Mouse (Mus musculus) C2C12 (cell line): Measurements from ENCODE around the gene Gpr162. TPM values are rescaled to one million over a fixed set of nuclear protein-coding genes. Genes with fewer than 3 reads are reported as not detected.

Experiments
- H3K27me3 ChIP-seq: one replicate; pipeline ENCODE4 v1.6.1; 2011; ENCODE audit not compliant: control insufficient read depth, insufficient read depth, insufficient read length
- H3K36me3 ChIP-seq: one replicate; pipeline ENCODE4 v1.6.1; 2011; ENCODE audit not compliant: control insufficient read depth, insufficient read depth
- H3K4me3 ChIP-seq: one replicate; pipeline ENCODE4 v1.5.1; 2011; ENCODE audit warnings: mild to moderate bottlenecking, control low read depth; ENCODE audit not compliant: poor library complexity, insufficient read depth, severe bottlenecking
- H3K79me2 ChIP-seq: one replicate; pipeline ENCODE4 v1.6.1; 2011; ENCODE audit not compliant: control insufficient read depth, insufficient read depth
- H3K79me3 ChIP-seq: one replicate; pipeline ENCODE4 v1.6.1; 2011; ENCODE audit warnings: low read depth, control low read depth
- H3ac ChIP-seq: one replicate; pipeline ENCODE3; 2011; ENCODE audit warnings: low read depth; ENCODE audit not compliant: control insufficient read depth, insufficient read length
- CTCF ChIP-seq: IDR thresholded peaks from one replicate; pipeline ENCODE4 v1.5.1; 2011; ENCODE audit not compliant: control insufficient read depth, insufficient read depth, insufficient read length
- FOSL1 ChIP-seq: IDR thresholded peaks from one replicate; pipeline ENCODE4 v1.8.0; 2011; ENCODE audit warnings: mild to moderate bottlenecking, low read length; ENCODE audit not compliant: poor library complexity, insufficient read depth, severe bottlenecking
- MAX ChIP-seq: IDR thresholded peaks from one replicate; pipeline ENCODE4 v1.6.1; 2011; ENCODE audit warnings: mild to moderate bottlenecking, control low read depth
- polyA plus RNA-seq: library from polyadenylated mRNA; unstranded; fragments of >200 nt; fragmentation: generic; extraction: Trizol; gene quantifications from one replicate; pipeline ENCODE4 v1.2.1, GENCODE M21; 2012; ENCODE audit warnings: missing spikeins

Gpr162 gene
- polyA plus RNA-seq, 1 experiment: 0.05 TPM

DNA sequence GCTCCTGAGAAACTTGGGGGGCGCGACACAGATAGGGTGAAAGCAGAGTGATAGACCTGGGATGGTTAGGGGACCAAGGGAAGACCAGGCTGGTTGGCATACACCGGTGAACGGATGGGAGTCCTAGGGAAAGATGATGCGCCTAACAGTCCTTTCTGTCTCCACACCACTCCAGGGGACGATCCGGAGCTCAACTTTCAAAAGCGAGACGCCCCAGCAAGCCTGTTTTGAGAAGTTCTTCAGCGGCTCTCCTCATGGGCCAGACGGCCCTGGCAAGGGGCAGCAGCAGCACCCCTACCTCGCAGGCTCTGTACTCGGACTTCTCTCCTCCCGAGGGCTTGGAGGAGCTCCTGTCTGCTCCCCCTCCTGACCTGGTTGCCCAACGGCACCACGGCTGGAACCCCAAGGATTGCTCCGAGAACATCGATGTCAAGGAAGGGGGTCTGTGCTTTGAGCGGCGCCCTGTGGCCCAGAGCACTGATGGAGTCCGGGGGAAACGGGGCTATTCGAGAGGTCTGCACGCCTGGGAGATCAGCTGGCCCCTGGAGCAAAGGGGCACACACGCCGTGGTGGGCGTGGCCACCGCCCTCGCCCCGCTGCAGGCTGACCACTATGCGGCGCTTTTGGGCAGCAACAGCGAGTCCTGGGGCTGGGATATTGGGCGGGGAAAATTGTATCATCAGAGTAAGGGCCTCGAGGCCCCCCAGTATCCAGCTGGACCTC lies 54.6 kb downstream of the Gpr162 start:
- Histone ChIP-seq H3ac (peak overlapping the region; percentile 66), H3K27me3 (no peaks in the 10 kb centered on the region), H3K79me3 (peaks cover 31% of the 10 kb centered on the region), H3K36me3 (peaks cover 32% of the 10 kb centered on the region), H3K4me3 (peak overlapping the region; percentile 49), H3K79me2 (peaks cover 38% of the 10 kb centered on the region)
- peak; percentile 95 for TF ChIP-seq CTCF
- TF ChIP-seq FOSL1: no peak
- peak; percentile 35 for TF ChIP-seq MAX

Other genes starting within 250 kb of the Gpr162 start
- gene C1s2, start 227.9 kb downstream of the Gpr162 start, polyA plus RNA-seq: 0.04 TPM
- gene Lpcat3, start 201.0 kb downstream of the Gpr162 start, polyA plus RNA-seq: 55.4 TPM
- gene Emg1, start 151.8 kb downstream of the Gpr162 start, polyA plus RNA-seq: 208 TPM
- 456 TPM for gene Phb2, start 151.6 kb downstream of the Gpr162 start, polyA plus RNA-seq
- gene Ptpn6, start 125.3 kb downstream of the Gpr162 start, polyA plus RNA-seq: 8.2 TPM
- 294 TPM for gene Grcc10, start 122.6 kb downstream of the Gpr162 start, polyA plus RNA-seq
- gene Gm45234, start 108.0 kb downstream of the Gpr162 start, polyA plus RNA-seq: not detected
- gene Atn1, start 107.5 kb downstream of the Gpr162 start, polyA plus RNA-seq: 47.0 TPM
- 5.5 TPM for gene Eno2, start 94.3 kb downstream of the Gpr162 start, polyA plus RNA-seq
- gene Lrrc23, start 84.3 kb downstream of the Gpr162 start, polyA plus RNA-seq: 0.13 TPM
- gene Spsb2, start 55.3 kb downstream of the Gpr162 start, polyA plus RNA-seq: 24.8 TPM
- gene Tpi1, start 49.7 kb downstream of the Gpr162 start, polyA plus RNA-seq: 604 TPM
- gene Usp5, start 34.5 kb downstream of the Gpr162 start, polyA plus RNA-seq: 132 TPM
- gene Cdca3, start 34.4 kb downstream of the Gpr162 start, polyA plus RNA-seq: 69.9 TPM
- not detected for gene Gnb3, start 23.7 kb downstream of the Gpr162 start, polyA plus RNA-seq
- gene P3h3, start 6.2 kb downstream of the Gpr162 start, polyA plus RNA-seq: 1.1 TPM
- not detected for gene Cd4, start 24.2 kb upstream of the Gpr162 start, polyA plus RNA-seq
- gene Lag3, start 47.7 kb upstream of the Gpr162 start, polyA plus RNA-seq: 0.44 TPM
- 1,903 TPM for gene Ptms, start 56.1 kb upstream of the Gpr162 start, polyA plus RNA-seq
- gene Mlf2, start 67.4 kb upstream of the Gpr162 start, polyA plus RNA-seq: 547 TPM
- 165 TPM for gene Cops7a, start 101.6 kb upstream of the Gpr162 start, polyA plus RNA-seq
- gene Pianp, start 132.7 kb upstream of the Gpr162 start, polyA plus RNA-seq: 1.1 TPM
- gene Zfp384, start 145.2 kb upstream of the Gpr162 start, polyA plus RNA-seq: 27.8 TPM
- gene Ing4, start 175.8 kb upstream of the Gpr162 start, polyA plus RNA-seq: 23.6 TPM
- gene Acrbp, start 185.7 kb upstream of the Gpr162 start, polyA plus RNA-seq: 0.91 TPM
- gene Lpar5, start 203.9 kb upstream of the Gpr162 start, polyA plus RNA-seq: not detected
- gene Chd4, start 232.0 kb upstream of the Gpr162 start, polyA plus RNA-seq: 99.7 TPM